Mouse (Mus musculus): ENCODE results near the gene Slu7.

Gene Slu7

DNA sequence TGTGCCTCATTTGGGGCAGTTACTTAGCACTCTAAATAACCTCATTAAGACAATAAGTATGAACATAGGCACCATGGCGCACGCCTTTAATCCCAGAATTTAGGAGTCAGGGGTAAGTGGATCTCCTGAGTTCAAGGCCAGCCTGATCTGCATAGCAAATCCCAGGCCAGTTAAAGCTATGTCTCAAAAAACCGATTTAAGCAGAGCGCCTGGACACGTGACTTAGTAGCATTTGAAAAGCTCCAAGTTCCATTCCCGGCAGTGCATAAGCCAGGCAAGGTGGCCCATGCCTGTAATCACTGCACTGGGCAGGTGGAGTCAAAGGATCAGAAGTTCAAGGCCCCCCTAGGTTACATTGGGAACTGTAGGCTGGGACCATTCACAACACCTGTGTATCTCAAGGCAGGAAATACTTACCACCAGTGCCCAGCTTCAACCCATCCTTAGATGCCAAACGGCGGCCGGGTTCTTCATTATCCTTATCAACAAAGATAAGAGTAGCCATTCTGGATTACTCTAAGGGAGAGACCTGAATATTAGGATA, 8.3 kb upstream of the Slu7 start:
- no peak for DNase-seq

DNA sequence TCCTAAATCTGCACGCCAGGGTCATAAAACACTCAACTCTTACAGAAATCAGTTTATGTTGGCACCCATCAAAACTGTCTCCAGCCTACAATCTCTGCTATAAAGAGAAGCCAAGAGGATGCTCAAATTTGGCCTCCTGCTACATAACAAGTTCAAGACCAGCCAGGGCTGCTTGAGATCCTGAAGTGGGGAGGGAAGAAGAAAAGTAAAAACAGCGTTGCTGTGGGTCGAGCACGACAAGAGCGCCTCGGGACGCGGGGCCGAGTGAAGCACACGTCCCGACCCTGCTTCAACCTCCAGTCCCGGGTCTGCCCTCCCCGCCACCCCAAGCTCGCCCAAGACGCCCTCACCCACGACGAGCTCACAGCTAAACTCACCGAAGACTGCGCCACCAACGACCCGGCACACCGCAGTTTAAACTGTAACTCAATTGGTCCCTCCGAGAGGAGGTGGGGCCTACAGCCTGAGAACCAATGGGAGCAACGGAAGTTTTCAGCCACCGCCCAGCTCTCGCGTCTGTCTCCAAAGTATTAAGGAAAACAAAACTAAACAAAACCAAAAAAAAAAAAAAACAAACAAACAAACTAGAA, 7.6 kb upstream of the Slu7 start, which contains the start of gene Pttg1:
Gene Pttg1 (minus strand): TSS at position 428 of the 590 bp plus-strand sequence.
- peak; percentile 68 to 79 for DNase-seq

DNA sequence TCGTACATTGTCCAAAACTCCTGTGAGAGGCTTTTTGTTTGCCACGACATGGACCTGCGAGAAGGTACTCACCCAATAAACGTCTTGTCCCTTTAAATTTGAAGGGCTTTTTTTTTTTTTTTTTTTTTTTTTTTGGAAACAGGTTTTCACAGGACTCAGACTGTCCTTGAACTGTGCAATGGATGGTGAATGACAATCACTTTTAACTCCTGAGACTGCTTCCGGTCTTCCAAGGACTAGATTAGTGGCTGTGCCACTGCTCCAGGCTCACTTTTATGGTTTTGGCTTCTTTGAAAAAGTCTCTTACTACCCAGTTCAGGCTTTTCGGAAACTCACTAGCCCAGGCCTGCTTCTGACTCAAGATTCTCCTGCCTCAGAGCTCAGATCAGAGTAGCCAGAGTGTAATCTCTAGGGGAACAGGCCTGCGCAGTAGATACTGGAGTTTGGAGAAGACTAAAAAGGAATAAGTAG, 7.1 kb upstream of the Slu7 start:
- no peak for DNase-seq

DNA sequence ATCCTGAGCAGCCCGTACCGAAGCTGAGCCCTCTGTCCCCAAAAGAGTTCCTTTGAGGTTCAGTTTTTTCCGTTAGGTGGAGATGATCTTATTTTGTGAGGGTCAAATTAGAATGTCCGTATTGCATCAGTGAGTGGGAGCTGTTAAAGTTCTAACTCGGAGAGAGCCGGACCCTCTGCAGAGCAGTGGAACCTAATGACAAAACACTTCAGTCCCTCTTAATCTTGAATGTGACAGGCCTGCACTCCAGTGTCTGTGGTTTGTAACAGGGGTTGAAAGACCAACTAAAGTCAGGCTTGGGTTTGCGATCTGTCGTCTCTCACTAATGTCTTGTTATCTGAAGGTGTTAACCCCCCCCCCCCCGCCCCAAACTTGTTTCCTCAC, 472 bp downstream of the Slu7 start:
- DNase-seq = no peak

DNA sequence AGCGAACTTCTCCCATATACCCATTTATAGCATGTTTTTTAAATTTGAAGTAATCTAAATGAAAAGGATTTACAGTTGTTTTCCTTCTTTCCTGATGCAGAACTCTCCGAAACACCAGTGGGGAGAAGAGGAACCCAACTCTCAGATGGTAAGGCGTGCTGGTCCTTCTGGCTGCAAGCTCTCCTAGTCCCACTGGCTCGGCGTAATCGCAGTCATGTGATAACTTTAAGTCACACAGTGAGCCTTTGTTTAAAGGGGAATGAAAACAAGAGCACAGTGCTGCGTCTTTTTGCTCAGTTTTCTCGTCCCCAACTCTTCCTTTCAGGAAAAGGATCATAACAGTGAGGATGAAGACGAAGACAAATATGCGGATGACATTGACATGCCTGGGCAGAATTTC, 7.6 kb downstream of the Slu7 start:
- DNase-seq = no peak

DNA sequence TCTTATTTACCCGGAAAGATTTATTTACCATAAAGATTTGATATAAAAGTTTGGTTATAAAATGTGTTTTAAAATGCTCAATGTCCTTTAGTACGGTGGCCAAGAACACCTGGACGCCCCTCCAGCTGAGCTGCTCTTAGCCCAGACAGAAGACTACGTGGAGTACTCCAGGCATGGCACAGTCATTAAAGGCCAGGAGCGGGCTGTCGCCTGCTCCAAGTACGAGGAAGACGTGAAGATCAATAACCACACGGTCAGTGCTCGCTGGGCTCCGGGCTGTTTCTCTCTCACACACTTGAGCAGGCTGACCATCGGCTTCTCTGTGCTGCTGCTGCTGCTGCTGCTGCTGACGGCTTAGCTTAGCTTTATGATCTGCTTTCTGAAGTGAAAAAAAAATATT, 9.6 kb downstream of the Slu7 start:
- DNase-seq = no peak

DNA sequence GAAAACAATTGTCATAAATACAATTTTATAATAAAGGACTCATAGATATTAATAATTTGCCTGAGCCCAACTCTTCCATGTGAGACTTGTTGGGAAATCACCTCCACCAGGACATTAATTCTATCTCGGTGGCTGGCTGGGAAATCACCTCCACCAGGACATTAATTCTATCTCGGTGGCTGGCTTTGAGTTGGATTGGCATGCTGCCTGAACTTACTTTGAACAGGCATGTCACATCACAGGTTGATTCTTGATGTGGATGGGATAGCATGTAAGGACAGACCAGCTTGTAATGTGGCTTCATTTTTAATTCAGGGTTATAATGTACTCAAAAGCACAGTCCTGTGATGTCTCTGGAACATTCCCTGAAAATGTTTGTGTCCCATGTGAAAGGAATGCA, 16.4 kb downstream of the Slu7 start:
- DNase-seq = no peak

DNA sequence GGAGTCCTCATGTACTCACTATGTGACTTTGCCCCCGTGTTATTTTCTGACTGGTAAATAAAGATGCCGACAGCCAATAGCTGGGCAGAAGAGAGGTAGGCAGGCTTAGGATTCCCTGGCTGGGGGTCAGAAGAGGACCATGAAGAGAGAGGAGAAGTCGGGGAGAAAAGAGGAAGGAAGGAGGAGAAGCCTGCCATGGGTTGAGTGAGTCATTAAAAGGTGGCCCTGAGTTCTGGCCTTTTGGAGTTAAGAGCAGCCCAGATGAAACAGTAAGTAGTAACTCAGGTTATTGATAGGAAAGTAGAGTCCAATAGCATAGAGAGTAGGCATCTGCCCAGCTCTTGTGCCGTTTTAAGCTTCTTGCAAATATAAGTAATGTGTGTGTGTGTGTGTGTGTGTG, 17.8 kb downstream of the Slu7 start:
- DNase-seq = no peak

DNA sequence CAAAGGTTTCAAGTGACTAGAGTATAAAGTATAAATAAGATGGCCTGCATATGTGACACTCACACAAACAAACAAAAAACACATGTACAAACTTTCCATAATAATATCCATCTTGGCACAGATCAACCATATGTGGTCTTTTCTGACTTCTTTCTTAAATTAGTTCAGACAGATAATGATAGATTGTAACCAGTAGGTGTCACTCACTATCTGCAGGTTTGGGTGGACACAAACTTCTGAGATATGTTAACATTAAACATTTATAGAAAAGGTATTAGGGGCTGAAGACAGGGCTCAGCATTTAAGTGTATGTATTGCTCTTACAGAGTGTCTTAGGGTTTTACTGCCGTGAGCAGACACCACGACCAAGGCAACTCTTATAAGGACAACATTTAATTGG, 18.7 kb downstream of the Slu7 start:
- no peak for DNase-seq

DNA sequence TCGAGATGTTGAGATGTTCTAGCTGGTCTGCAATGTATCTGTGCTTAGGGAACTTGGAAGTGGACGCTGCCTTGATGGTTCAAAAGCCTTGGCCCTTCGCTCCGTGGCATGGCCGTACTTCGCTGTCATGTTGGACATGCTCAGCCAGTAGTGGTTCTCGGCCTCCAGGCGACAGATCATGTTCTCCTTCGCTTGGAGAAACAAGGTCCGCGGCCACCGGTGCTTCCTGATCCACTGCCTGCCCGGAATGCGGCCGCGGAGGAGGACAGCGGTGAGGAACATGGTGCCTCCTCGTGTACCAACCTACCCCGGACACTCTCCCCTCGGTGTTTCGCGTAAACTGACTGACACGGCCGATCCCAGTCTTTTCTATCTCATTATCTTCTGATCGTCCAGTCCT, 29.7 kb downstream of the Slu7 start:
- no peak for DNase-seq

DNA sequence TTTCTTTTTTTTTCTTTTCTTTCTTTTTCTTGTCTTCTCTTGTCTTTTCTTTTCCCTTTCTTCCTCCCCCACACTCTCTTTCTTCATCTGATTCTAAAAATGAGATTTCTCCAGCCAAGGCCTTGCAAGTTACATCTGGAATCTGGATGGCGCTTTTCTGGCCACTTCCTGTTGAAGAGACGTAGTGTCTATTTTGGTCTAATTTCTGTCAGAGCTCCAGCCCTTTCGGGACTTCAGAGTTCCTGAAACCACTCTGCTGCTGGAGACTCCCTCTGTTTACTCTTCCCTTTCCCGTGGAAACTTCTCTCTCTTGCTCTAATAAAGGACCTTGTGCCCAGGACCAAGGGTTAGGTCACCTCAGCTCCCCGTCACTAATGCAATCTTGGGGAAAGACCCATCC, 36.6 kb downstream of the Slu7 start:
- no peak for DNase-seq

DNA sequence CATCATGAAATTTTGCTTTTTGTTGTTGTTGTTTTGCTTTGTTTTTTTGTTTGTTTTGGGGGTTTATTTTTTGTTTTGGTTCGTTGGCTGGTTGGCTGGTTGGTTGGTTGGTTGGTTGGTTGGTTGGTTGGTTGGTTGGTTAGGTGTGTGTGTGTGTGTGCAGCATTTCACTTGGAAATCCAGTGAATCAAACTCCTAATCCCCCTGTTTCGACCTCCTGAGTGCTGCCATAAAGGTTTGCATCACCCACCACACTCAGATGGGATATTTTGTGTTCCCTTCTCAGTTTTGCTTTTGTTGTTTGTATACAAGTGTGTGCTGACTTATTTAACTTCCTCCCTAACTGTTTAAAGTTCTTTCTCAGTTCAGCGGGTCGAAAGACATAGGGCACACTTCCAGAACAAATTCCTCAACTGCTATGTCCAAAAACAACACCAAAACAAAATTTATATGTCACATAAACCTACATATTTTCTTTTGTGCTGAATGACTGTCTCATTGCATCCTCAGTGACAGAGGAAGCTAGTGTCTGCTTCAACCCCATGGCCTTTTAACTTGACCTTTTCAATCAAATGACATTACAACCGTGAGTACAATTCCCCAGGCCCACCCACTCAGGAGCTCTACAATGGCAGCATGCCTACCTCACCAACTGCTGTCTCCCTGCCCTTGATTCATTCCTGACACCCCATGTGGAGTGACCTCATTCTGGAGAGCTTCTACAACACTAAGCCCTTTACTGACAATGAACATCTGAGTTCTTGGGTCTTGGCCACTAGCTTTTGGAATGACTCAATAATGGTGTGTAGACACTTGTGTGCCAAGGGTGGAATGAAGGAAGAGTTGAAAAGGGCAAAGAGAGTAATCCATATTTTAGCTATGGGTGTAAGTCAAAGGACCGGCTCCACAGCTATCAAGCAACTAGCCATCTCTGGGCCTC, 37.6 kb downstream of the Slu7 start:
- DNase-seq = no peak

DNA sequence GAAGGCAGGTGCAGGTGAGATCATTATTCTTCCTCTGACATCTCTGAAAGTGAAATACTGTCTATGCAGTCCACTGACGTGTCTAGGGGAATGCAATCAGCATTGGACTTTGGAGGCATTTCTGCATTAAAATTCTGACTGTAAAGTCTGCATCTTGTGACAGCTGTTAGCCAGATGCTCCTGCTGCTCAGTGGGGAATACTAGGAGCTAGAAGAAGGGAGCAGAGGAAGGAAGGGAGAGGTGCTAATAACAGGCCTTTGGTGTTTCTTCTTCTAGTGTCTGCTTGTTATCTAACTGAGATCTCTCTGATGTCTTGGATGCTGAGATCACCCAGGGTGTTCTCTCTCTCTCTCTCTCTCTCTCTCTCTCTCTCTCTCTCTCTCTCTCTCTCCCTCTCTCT, 39.6 kb downstream of the Slu7 start:
- no peak for DNase-seq

DNA sequence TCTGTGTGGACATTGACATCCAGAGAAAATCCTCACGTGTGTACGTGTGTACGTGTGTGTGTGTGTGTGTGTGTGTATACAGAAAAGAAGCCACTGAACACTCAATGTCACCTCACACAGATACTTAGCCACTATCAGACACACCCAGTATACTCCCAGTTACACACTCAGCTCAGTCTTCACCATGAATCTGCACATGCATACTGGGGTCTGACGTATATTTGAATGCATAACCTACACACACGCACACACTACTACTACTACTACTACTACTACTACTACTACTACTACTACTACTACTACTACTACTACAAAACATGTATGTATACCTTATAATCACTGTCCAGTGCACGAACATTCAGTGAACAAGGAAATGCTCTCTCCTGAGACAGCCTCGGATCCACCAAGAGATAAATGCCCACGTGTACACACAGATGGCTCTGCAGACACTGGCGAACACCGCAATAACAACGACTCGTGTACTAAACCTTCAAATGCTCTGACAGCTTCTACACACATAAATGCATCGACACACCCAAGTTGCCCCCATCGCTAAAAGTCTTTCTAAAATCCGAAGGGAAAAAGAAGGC, 40.2 kb downstream of the Slu7 start:
- no peak for DNase-seq

DNA sequence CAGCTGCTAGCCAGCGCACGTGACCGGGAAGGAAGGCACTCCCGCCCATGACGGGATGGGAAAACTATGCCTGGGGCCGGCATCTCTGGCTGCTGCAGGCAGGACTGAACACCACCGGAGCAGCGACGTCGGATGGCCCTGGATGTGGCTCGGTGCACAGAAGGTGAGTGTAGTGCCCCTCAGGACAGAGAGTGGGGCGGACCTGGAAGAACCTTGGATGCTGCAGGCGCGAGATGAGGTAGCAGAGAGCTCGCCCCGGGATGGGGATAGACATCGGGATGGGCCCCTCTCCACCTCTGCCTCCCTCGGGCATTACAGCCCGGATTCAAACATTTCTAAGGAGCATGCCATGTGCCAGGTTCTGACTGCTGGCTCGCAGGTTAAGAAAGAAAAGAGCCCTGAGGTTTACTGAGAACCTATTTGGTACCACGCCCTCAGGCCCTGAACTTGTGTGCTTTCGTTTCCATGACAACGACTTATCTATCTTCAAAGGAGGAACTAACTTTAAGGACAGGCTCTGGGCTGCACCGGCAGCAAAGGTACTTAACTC, 40.8 kb downstream of the Slu7 start, which contains the start of gene C1qtnf2:
Gene C1qtnf2 (plus strand): TSS at position 52 of the 550 bp plus-strand sequence.
- DNase-seq = no peak

DNA sequence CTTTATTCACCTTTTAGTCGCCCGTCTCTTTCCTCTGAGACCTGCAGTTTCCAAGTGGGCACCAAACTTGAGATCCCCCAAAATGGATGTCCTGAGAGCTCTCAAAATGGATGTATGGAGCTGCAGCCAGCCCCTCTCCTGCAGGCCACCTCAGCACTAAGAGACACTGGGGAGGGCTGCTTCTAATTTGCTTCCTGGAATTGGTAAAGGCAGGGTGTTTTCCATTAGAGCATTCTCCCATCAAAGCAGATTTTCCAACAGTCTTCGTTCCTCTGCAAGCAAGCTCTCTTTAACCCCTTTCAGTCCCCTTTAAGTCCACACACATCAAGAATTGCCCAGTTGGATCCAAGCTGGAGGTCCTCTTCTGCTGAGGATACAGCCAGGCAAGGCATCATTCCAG, 45.8 kb downstream of the Slu7 start:
- DNase-seq = no peak

DNA sequence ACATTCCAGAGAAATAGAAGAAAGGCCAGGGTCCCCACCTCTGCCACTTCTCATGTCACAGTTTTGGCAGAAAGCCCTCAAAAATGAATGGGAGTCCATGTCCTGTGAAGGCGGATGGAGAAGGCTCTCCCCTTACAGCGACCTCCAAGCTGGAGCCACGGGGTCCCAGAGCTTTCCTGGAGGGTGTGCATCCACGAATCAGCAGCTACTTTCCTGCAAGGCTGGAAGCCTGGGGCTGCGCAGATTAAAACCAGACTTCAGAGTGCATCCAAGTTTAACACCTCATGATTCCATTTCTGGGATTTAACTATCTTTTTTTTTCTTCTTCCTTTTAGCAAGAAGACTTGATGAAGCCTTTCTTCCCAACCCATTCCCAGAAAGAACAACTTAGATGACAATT, 47.0 kb downstream of the Slu7 start:
- no peak for DNase-seq

DNA sequence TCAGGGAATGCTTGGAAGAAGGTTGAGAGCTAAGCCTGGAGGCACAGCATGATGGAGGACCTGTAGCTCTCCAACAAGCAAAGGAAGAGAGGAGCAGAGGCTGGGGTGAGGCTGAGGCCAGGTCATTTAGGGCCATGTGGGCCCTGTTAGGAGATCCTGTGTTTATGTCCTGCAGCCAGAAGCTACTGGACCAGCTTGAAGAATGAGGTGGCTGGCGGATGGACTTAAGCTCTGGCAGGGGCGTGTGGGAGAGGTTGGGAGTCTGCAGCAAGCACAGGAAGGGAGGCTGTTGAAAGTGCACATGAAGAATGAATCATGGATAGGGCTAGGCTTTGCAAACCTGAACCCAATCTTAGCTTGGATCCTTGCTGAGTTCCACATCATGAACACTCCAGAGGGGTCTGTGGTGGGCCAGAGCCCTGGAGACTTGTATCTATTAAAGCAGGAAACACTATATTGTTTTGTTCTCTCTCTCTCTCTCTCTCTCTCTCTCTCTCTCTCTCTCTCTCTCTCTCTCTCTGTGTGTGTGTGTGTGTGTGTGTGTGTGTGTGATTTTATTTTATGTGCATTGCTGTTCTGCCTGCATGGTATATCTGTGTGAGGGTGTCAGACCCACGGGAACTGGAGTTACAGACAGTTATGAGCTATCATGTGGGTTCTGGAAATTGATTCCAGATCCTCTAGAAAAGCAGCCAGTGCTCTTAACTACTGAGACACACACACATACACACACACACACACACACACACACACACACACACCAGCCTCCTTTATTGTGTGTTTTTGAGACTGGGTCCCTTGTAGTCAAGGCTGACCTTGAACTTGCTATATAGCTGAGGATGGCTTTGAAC, 48.4 kb downstream of the Slu7 start:
- no peak for DNase-seq

DNA sequence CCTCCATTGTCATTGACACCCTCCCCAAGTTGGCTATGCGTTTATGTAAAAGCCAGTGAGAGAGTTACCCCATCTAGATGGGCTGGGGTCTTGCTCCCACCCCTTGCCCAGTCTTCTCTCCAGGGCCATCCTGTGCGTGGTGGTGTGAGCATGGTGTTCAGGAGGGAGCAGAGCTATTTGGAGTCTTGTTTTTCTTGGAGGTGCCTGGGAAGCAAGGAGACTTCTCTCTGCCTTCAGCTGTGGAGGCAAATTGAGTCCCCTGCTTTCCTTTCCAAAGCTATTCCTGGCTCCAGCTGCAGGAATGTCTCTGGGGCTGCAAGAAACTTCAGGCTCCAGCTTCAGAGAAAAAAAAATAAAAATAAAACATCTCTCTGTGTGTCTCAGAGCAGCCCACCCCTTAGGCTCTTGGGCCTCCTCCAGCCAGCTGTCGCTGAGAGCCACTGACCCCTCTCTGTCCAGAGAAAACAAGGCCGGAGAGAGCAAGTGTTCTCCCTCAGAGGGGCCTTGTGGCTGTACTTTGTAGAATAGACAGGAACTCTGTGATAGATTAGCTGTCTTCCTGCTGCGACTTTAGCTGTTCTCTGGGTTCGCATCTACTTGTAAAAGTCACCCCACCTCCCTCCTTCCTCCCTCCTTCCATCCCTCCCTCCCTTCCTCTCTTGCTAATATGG, 49.7 kb downstream of the Slu7 start:
- DNase-seq = no peak

DNA sequence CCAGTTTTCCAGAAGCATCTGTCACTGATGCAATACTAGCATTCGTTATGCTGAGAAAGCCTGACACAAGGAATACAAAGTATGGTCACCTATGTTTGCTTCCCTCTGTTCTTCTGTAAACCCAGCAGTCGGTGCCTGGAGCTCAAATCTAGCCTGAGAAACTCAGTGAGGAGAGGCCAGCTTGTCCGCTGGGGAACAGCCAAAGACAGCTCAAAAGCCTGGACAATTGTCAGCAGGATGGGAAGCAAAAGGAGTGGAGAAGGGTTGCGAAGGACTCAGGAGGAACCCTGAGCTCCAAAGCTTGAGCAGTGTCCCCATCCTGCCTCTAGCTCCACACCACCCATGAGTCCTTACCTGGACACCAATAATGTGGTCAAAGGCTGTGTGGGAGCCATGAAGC, 50.5 kb downstream of the Slu7 start:
- DNase-seq = no peak

DNA sequence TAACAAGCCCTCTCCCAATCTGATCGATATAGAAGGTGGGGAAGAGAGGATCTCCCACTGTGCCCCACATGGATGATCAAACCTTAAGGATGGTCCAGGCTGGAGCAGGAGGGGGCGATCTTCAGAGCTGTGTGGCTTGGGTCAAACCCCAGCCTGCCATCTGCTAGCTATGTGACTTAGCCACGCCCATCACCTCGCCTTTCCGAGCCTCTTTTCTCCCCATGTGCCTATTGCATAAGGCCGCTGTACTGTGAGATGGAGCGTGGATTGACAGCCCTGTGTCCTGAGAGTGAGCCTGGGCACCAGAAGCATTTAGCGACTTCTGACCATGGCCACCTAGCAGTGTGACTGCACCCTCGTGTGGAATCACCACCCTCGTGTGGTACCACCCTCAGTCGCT, 51.1 kb downstream of the Slu7 start:
- DNase-seq = no peak

DNA sequence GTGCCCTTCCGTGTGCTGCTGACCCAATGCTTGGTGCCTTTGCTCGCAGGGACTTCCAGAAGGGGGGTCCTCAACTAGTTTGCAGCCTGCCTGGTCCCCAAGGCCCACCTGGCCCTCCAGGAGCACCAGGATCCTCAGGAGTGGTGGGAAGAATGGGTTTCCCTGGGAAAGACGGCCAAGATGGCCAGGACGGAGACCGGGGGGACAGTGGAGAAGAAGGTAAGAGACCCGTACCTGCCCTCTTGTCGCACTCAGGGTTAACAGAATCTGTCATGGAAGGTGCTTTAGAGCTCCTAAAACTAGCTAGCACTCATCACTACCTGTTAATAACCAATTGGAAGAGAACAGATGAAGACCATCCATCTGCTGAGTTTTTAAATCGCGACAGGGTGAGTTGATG, 52.3 kb downstream of the Slu7 start:
- no peak for DNase-seq

Data from thymus, adult 18-20 months (tissue).